Mouse (Mus musculus) MEL (cell line): ENCODE results near the gene Ccdc188. TPM values are rescaled to one million over a fixed set of nuclear protein-coding genes. Genes with fewer than 3 reads are reported as not detected.

Experiments
- DNase-seq: peaks from one replicate; pipeline ENCODE4 v3.0.0; 2011; ENCODE audit warnings: low read depth, low spot score
- H3K27ac ChIP-seq: 2 replicates; pipeline ENCODE4 v1.5.1; 2012; ENCODE audit warnings: low read depth, mild to moderate bottlenecking, control low read depth, low read length, moderate library complexity; ENCODE audit not compliant: control insufficient read depth
- H3K27me3 ChIP-seq, 2 experiments: fragments of 150-350 bp in 1 of 2; sonication (generic) in 1 of 2; 2 replicates each; pipeline ENCODE4 v1.6.1; 2012; ENCODE audit warnings: low read length in 2 of 2, mild to moderate bottlenecking in 2 of 2, improper control_type of control experiment in 1 of 2, moderate library complexity in 1 of 2; ENCODE audit not compliant: insufficient read depth in 2 of 2, control insufficient read depth in 1 of 2
- H3K36me3 ChIP-seq, 2 experiments: 2 replicates each; pipeline ENCODE4 v1.6.1; 2012 to 2014; ENCODE audit warnings: low read length in 2 of 2, improper control_type of control experiment in 1 of 2, inconsistent platforms in 1 of 2, mild to moderate bottlenecking in 1 of 2; ENCODE audit not compliant: insufficient read depth in 2 of 2, control insufficient read depth in 1 of 2
- H3K4me1 ChIP-seq, 2 experiments: fragments of 150-350 bp in 1 of 2; sonication (generic) in 1 of 2; 2 replicates each; pipeline ENCODE4 v1.6.1; 2012; ENCODE audit warnings: low read length in 2 of 2, improper control_type of control experiment in 1 of 2, mild to moderate bottlenecking in 1 of 2; ENCODE audit not compliant: insufficient read depth in 2 of 2, control insufficient read depth in 1 of 2
- H3K4me3 ChIP-seq, 2 experiments: fragments of 150-350 bp in 1 of 2; sonication (generic) in 1 of 2; 2 replicates each; pipeline ENCODE4 v1.5.1; 2012; ENCODE audit warnings: low read depth in 2 of 2, low read length in 2 of 2, mild to moderate bottlenecking in 2 of 2, moderate library complexity in 2 of 2, control low read depth in 1 of 2, improper control_type of control experiment in 1 of 2; ENCODE audit not compliant: control insufficient read depth in 1 of 2, insufficient read depth in 1 of 2
- H3K79me2 ChIP-seq: 2 replicates; pipeline ENCODE4 v1.6.1; 2012; ENCODE audit warnings: mild to moderate bottlenecking, low read length, moderate library complexity; ENCODE audit not compliant: control insufficient read depth, poor library complexity, insufficient read depth
- H3K9ac ChIP-seq: 2 replicates; pipeline ENCODE4 v1.6.1; 2012; ENCODE audit warnings: low read depth, mild to moderate bottlenecking, control low read depth, low read length, moderate library complexity; ENCODE audit not compliant: control insufficient read depth, poor library complexity, severe bottlenecking
- H3K9me3 ChIP-seq: fragments of 150-350 bp; sonication (generic); replicated peaks from 2 replicates; pipeline ENCODE4 v1.6.1; 2012; ENCODE audit warnings: mild to moderate bottlenecking, low read length, improper control_type of control experiment, moderate library complexity; ENCODE audit not compliant: insufficient read depth
- CTCF ChIP-seq, 3 experiments: IDR thresholded peaks in 2 of 3; conservative IDR thresholded peaks in 1 of 3; 2 replicates each; pipeline ENCODE4 v1.5.1; 2011 to 2012; ENCODE audit warnings: low read length in 3 of 3, low read depth in 2 of 3, mild to moderate bottlenecking in 2 of 3, improper control_type of control experiment in 1 of 3, inconsistent platforms in 1 of 3, mixed read lengths in 1 of 3, moderate library complexity in 1 of 3; ENCODE audit not compliant: control insufficient read depth in 1 of 3, insufficient read depth in 1 of 3, poor library complexity in 1 of 3, severe bottlenecking in 1 of 3
- E2F4 ChIP-seq: IDR thresholded peaks from 2 replicates; pipeline ENCODE4 v1.6.1; 2011; ENCODE audit warnings: low read depth, low read length, improper control_type of control experiment, borderline replicate concordance
- ELF1 ChIP-seq: IDR thresholded peaks from 2 replicates; pipeline ENCODE4 v1.6.1; 2014; ENCODE audit warnings: low read depth, mild to moderate bottlenecking, inconsistent platforms, low read length, improper control_type of control experiment, moderate library complexity
- EP300 ChIP-seq, 2 experiments: IDR thresholded peaks; 2 replicates each; pipeline ENCODE4 v1.6.1; 2011; ENCODE audit warnings: improper control_type of control experiment in 2 of 2, low read length in 2 of 2, low read depth in 1 of 2, mild to moderate bottlenecking in 1 of 2
- ETS1 ChIP-seq: IDR thresholded peaks from 2 replicates; pipeline ENCODE4 v1.6.1; 2012; ENCODE audit warnings: low read depth, mild to moderate bottlenecking, inconsistent platforms, low read length, improper control_type of control experiment, moderate library complexity
- HCFC1 ChIP-seq: IDR thresholded peaks from 2 replicates; pipeline ENCODE4 v1.6.1; 2012; ENCODE audit warnings: low read depth, mild to moderate bottlenecking, inconsistent platforms, low read length, improper control_type of control experiment, moderate library complexity
- MEF2A ChIP-seq: IDR thresholded peaks from 2 replicates; pipeline ENCODE4 v1.6.1; 2014; ENCODE audit warnings: low read depth, mild to moderate bottlenecking, inconsistent platforms, low read length, improper control_type of control experiment; ENCODE audit not compliant: poor library complexity, insufficient replicate concordance, severe bottlenecking; ENCODE audit errors: extremely low read depth
- MXI1 ChIP-seq: IDR thresholded peaks from 2 replicates; pipeline ENCODE4 v1.6.1; 2011; ENCODE audit warnings: mild to moderate bottlenecking, low read depth, low read length, improper control_type of control experiment
- MYB ChIP-seq: IDR thresholded peaks from 2 replicates; pipeline ENCODE4 v1.6.1; 2011; ENCODE audit warnings: mild to moderate bottlenecking, low read depth, low read length, improper control_type of control experiment
- MYC ChIP-seq: IDR thresholded peaks from 2 replicates; pipeline ENCODE4 v1.6.1; 2011; ENCODE audit warnings: low read depth, mild to moderate bottlenecking, low read length, improper control_type of control experiment, moderate library complexity
- NRF1 ChIP-seq: IDR thresholded peaks from 2 replicates; pipeline ENCODE4 v1.6.1; 2014; ENCODE audit warnings: low read depth, mild to moderate bottlenecking, inconsistent platforms, low read length, improper control_type of control experiment, moderate library complexity; ENCODE audit not compliant: poor library complexity, insufficient read depth, severe bottlenecking
- POLR2A ChIP-seq, 2 experiments: IDR thresholded peaks; 2 replicates each; pipeline ENCODE4 v1.6.1; 2011 to 2012; ENCODE audit warnings: low read length in 2 of 2, mild to moderate bottlenecking in 2 of 2, control low read depth in 1 of 2, improper control_type of control experiment in 1 of 2, low read depth in 1 of 2, moderate library complexity in 1 of 2; ENCODE audit not compliant: control insufficient read depth in 1 of 2, insufficient read depth in 1 of 2, poor library complexity in 1 of 2
- POLR2AphosphoS5 ChIP-seq: IDR thresholded peaks from 2 replicates; pipeline ENCODE4 v1.6.1; 2012; ENCODE audit warnings: low read depth, borderline replicate concordance, mild to moderate bottlenecking, inconsistent platforms, low read length, moderate library complexity, mixed read lengths
- RCOR1 ChIP-seq: IDR thresholded peaks from 2 replicates; pipeline ENCODE4 v1.6.1; 2012; ENCODE audit warnings: low read depth, mild to moderate bottlenecking, inconsistent platforms, low read length, improper control_type of control experiment
- SIN3A ChIP-seq: IDR thresholded peaks from 2 replicates; pipeline ENCODE4 v1.6.1; 2012; ENCODE audit warnings: low read length, improper control_type of control experiment, inconsistent platforms
- SMC3 ChIP-seq: IDR thresholded peaks from 2 replicates; pipeline ENCODE4 v1.6.1; 2011; ENCODE audit warnings: low read depth, low read length, improper control_type of control experiment
- TAL1 ChIP-seq: IDR thresholded peaks from 2 replicates; pipeline ENCODE4 v1.6.1; 2012; ENCODE audit warnings: mild to moderate bottlenecking, inconsistent platforms, low read length, moderate library complexity, mixed read lengths
- TCF12 ChIP-seq: IDR thresholded peaks from 2 replicates; pipeline ENCODE4 v1.6.1; 2014; ENCODE audit warnings: low read depth, mild to moderate bottlenecking, inconsistent platforms, low read length, improper control_type of control experiment, moderate library complexity
- ZC3H11A ChIP-seq: IDR thresholded peaks from 2 replicates; pipeline ENCODE4 v1.6.1; 2012; ENCODE audit warnings: low read depth, mild to moderate bottlenecking, inconsistent platforms, low read length, improper control_type of control experiment
- ZKSCAN1 ChIP-seq: IDR thresholded peaks from 2 replicates; pipeline ENCODE4 v1.6.1; 2012; ENCODE audit warnings: low read depth, mild to moderate bottlenecking, inconsistent platforms, low read length, improper control_type of control experiment, moderate library complexity
- ZMIZ1 ChIP-seq: IDR thresholded peaks from 2 replicates; pipeline ENCODE4 v1.6.1; 2012; ENCODE audit warnings: low read depth, mild to moderate bottlenecking, inconsistent platforms, low read length, improper control_type of control experiment, moderate library complexity
- ZNF384 ChIP-seq: IDR thresholded peaks from 2 replicates; pipeline ENCODE4 v1.6.1; 2012; ENCODE audit warnings: low read depth, mild to moderate bottlenecking, inconsistent platforms, low read length, improper control_type of control experiment
- polyA plus RNA-seq, 2 experiments: library from polyadenylated mRNA; stranded (reverse) in 1 of 2; unstranded in 1 of 2; fragments of >175 nt in 1 of 2; fragments of >200 nt in 1 of 2; gene quantifications; 2 replicates each; pipeline versions ENCODE4 v1.2.1 to v1.2.4; 2012; ENCODE audit warnings: low replicate concordance in 2 of 2, low read depth in 1 of 2; ENCODE audit not compliant: insufficient read length in 2 of 2, insufficient read depth in 1 of 2, missing spikeins in 1 of 2
- total RNA-seq: library from RNA; depleted of rRNA; stranded (reverse); fragments of 300-350 nt; gene quantifications from 2 replicates; pipeline ENCODE4 v1.2.3, GENCODE M21; 2012

Gene Ccdc188
- total and polyA plus RNA-seq, 3 experiments: not detected

DNA sequence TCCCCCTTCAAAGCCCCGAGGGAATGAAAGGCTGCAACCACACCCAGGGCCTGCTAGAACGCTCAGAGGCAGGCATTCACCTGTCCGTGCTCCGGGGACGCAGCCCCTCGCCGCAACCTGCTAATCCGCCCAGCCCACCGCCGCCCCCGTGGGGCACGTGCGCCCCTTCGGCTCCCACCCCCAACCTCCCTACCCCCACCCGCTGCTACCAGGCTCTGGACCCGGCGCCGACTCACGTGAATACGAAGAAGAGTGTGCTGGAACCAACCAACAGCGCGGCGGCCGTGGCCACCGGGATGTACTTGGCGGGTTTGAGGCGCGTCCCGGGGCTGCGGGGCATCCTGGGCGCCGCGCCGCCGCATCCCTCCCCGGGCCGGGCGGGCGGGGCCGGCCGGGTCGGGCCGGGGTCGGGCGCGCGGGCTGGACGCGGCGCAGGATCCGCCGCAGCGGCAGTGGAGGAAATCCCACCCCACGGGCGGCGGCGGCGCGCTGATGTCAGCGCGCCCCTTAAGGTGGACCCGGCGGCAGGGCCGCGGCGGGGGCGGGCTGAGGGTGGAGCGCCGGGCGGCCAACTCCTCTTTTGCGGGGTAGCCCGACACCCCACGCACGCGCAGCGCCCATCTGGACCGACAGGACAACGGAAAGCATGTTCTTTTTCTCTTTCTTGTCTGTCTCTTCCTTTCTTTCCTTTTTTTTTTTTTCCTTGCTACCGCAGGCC lies 17.2 kb downstream of the Ccdc188 start, which contains the start of gene Zdhhc8 (continued):
- TF ChIP-seq POLR2A (IDR thresholded peaks at IDR 0.05; ENCODE audit: control insufficient read depth in 1 of 2, insufficient read depth in 1 of 2, low read depth in 1 of 2, low read length in 2 of 2, poor library complexity in 1 of 2) (peak in 1 of 2 experiments; percentile 40; a peak in 1 of 4 replicates), RCOR1 (no peak)
- TF ChIP-seq, all 39 proteins: peak for 10

DNA sequence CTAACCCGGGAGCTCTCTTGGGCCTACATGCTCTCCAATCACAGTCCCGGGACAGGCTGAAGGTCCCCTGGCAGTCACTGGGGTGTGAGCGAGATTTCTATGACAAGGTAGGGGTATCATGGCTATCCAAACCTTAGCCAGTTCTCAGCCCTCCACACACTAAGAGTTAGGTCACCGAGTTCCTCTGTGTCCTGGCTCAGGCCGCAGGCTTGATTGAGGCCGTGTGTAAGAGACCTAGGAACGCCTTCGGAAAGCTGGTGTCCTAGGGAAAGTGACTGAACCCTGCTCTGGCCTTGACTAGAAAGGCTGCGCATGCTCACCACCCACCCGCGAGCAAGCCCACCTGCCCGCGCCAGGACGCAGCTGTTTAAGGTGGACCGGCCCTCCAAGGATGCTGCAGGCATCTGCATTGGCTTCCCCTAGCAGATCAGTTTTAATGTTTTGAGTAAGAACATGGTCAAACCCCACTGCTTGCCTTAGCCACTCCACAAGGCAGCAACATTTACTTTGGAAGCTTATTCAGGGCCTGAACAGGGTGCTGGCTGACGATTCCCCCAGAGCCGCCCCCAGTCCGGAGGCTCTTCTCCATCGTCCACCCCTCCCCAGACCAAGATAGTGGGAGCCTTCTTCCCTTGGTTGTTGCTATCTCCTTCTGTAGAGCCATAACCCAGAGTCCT lies 17.8 kb downstream of the Ccdc188 start:
- Histone ChIP-seq H3K27me3 (no peaks in the 10 kb centered on the region), H3K9ac (peak overlapping the region; percentile 74), H3K4me1 (peaks cover 0 to 15% of the 10 kb centered on the region in 2 experiments; a peak in 3 of 4 replicates), H3K79me2 (peaks cover 19% of the 10 kb centered on the region), H3K36me3 (peaks cover 7 to 8% of the 10 kb centered on the region in 2 experiments; a peak in 3 of 4 replicates), H3K27ac (no peak overlapping the region), H3K9me3 (no peaks in the 10 kb centered on the region), H3K4me3 (peak overlapping the region; percentile 82 to 96)
- TF ChIP-seq SIN3A: 0 out of 2 replicates have a peak, but pooled peaks have one; percentile 19
- TF ChIP-seq MXI1: peak; percentile 35; the same call in 1 of the 2 replicates
- TF ChIP-seq NRF1: peak; percentile 71
- no peak for TF ChIP-seq CTCF (IDR thresholded peaks at IDR 0.05 in 2 of 3, conservative IDR thresholded peaks at IDR 0.05 in 1 of 3; ENCODE audit: control insufficient read depth in 1 of 3, insufficient read depth in 1 of 3, low read depth in 2 of 3, low read length in 3 of 3, poor library complexity in 1 of 3, severe bottlenecking in 1 of 3)
- no peak for TF ChIP-seq SMC3
- no peak for TF ChIP-seq ZNF384
- no peak for DNase-seq

DNA sequence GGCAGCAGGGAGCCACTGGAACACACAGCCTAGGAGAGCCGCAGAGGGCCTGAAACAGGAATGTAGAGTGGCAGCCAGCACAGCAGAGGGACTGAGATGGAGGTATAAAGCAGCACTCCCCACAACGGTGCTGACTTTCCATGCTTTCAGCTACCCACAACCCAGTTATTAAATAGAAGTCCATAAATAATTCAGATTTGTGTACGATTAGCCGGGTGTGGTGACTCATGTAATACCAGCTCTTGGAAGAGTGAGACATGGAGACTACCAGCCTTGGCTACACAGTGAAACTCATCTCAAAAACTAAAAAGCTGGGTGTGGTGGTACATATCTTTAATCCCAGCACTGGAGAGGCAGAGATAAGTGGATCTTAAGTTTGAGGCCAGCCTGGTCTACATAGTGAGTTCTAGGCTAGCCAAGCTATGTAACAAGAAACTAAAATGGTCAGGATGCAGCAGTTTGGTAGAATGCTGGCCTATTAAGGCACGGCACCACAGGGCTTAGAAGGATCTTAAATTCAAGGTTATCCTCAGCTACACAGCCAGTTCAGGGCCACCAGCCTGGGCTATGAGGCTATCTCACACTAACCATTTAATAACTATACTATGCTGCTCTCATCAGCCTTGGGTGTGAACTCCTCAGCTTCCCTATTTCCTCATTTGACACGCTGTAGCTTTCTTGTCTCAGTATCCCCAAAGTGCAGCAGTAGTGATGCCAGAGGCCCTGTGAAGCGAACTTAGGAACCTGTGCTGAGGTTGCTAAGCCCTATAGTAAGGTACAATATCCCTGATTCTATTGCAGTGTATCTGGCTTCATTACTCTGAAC lies 19.2 kb downstream of the Ccdc188 start:
- peak; percentile 68 for DNase-seq
- H3K4me1 ChIP-seq: peaks cover 0 to 15% of the 10 kb centered on the region in 2 experiments; a peak in 3 of 4 replicates
- H3K36me3 ChIP-seq: peaks cover 8 to 14% of the 10 kb centered on the region in 2 experiments
- no peaks in the 10 kb centered on the region for H3K9me3 ChIP-seq
- peaks cover 12% of the 10 kb centered on the region for H3K79me2 ChIP-seq
- no peak overlapping the region for H3K27ac ChIP-seq
- no peaks in the 10 kb centered on the region for H3K27me3 ChIP-seq
- no peak overlapping the region for H3K9ac ChIP-seq
- no peak overlapping the region for H3K4me3 ChIP-seq
- TF ChIP-seq ETS1: no peak
- no peak for TF ChIP-seq ZKSCAN1
- TF ChIP-seq ZC3H11A: no peak
- no peak for TF ChIP-seq TAL1
- TF ChIP-seq SIN3A: no peak; the same call in 1 of the 2 replicates
- TF ChIP-seq CTCF (IDR thresholded peaks at IDR 0.05 in 2 of 3, conservative IDR thresholded peaks at IDR 0.05 in 1 of 3; ENCODE audit: control insufficient read depth in 1 of 3, insufficient read depth in 1 of 3, low read depth in 2 of 3, low read length in 3 of 3, poor library complexity in 1 of 3, severe bottlenecking in 1 of 3): no peak
- no peak for TF ChIP-seq TCF12
- TF ChIP-seq POLR2A (IDR thresholded peaks at IDR 0.05; ENCODE audit: control insufficient read depth in 1 of 2, insufficient read depth in 1 of 2, low read depth in 1 of 2, low read length in 2 of 2, poor library complexity in 1 of 2): peak in 1 of 2 experiments; percentile 61; a peak in 2 of 4 replicates
- TF ChIP-seq EP300 (IDR thresholded peaks at IDR 0.05; ENCODE audit: low read depth in 1 of 2, low read length in 2 of 2): 0 out of 4 replicates have a peak, but pooled peaks of 1 of the 2 experiments have one; percentile 6
- no peak for TF ChIP-seq POLR2AphosphoS5
- TF ChIP-seq MYB: 0 out of 2 replicates have a peak, but pooled peaks have one; percentile 6
- TF ChIP-seq MEF2A: no peak
- TF ChIP-seq ZMIZ1: peak; percentile 57; the same call in 1 of the 2 replicates
- no peak for TF ChIP-seq MYC
- no peak for TF ChIP-seq ELF1
- TF ChIP-seq MXI1: no peak
- no peak for TF ChIP-seq E2F4
- TF ChIP-seq HCFC1: no peak
